Mouse (Mus musculus) heart, postnatal 25 days (tissue): ENCODE measurements around the gene Col6a3. TPM values are rescaled to one million over a fixed set of nuclear protein-coding genes. Genes with fewer than 3 reads are reported as not detected.
A peak's percentile ranks its signal among the peaks of the same experiment; 100 is the strongest.

Experiments used
- DNase-seq: peaks from one replicate; pipeline ENCODE4 v3.0.0; 2022; ENCODE audit warnings: low spot score
- intact Hi-C: fragments of 180-260 bp; cut with DNase I; formaldehyde crosslinking; loops from one replicate; pipeline ENCODE4 v1.15.1; 2025
- total RNA-seq, 2 experiments: library from RNA; stranded (reverse); gene quantifications; 2 replicates each; pipeline ENCODE4 v1.2.3; 2021

Col6a3 gene
- 10 to 100 TPM; 55.9 to 70.0 TPM for total RNA-seq

DNA sequence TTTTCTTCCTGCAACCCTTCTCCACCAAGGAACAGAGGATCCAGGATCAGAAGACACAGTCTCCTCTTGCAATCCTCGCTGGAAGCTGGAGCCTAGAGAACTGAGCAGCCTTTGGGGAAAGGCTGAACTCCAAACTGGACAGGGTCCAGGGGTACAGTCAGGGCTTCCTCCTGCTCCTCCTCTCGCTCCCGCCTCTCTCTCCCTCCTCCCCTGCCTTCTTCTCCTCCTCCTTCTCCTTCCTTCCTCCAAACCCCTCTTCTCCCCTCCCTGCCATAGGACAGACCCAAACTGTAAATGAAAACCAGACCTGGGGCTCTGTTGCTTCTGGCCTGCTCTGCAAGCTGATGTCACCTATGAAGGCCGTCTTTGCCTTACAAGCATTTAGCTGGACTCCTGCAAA is at the start of gene Col6a3:
Gene Col6a3, minus strand, starts transcription at position 136 of the 400 bp plus-strand sequence.
- intact Hi-C loops = no loop called here
- peak; percentile 46 for DNase-seq

DNA sequence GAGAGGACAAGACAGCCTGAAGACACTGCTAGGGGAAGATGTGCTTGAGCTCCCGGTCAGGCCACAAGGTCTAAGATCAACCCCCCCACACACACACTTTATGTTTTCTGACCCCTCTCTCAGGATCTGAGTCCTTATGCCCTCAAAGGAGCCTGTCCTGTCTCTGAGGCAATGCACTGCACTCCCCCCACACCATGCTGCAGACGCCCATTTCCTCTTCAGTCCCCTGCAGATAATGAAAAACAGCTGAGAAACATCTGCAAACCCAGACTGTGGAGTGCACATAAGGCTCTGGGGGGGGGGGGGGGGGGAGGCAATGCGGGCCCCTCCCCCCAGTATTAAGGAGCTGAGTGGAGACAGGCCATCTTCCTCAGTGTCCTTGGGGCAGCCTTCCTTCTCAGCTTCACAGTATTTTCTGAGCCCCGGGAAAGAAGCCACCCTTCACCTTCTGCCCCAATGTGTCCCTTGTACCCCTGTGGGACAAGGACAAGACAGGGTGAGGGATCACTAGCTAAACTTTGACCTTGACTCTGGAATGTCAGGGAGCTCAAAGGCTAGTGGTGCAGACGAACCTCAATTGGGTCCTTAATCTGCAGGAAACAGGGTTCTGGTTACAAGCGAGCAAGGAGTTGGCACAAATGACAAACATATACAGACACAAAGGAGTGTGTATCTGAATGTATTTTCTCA is 42.1 kb upstream of the Col6a3 start:
- no peak for DNase-seq
- intact Hi-C loops = no loop called here

DNA sequence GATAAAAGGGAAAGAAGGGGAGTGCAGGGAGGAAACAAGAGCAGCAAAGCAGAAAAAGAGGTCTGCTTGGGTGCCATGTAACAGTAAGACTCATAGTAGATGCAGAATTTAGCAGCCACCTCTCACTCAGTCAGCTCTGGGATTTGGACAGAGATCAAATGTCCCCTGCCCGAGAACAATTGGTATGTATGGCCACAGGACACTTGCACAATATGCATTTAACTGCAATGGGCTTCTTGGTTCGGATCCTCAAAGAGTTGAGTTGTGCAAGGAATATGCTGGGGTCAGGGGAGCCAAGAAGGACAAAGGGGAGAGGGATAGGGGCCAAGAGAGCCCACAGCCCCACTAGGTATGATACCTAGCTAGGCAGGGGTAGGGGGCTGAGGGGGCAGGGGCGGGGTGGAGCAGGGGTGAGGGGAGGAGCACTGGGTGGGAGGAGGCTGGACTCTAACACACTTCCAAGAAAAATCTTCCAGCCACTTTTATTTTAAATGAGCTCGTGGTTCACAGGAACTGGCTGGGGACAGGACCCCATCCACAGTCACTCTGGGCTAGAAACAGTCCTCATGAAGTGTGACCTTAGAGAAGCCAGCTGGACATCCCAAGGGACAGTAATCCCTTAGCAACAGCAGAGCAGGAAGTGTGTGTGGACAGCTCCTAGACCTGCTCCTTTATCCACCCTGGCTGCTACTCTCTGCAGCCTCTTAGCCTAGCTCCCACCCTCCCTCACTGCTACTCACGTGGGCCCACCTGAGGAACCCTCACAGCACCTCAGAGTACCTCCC is 32.9 kb upstream of the Col6a3 start:
- DNase-seq = no peak
- intact Hi-C loops = no loop called here

DNA sequence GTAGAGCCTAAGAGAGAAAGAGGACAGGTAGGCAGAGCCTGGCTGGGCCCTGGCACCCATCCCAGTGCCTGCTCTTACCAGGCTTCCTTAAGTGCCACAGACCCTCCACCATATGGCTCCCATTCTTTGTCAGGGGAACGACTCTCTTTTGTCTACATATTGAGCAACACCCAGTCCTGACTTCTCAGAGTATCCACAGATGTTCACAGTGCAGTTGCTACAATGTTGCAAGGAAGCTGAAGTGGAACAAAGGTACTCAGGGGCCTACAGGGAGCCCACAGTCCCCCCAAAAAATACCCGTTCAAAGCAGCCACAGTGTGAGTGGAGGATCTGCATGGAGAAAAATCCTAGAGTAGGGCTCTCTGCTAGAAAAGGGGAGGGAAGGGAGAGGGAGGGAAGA is 32.2 kb upstream of the Col6a3 start:
- intact Hi-C loops = no loop called here
- DNase-seq = no peak

DNA sequence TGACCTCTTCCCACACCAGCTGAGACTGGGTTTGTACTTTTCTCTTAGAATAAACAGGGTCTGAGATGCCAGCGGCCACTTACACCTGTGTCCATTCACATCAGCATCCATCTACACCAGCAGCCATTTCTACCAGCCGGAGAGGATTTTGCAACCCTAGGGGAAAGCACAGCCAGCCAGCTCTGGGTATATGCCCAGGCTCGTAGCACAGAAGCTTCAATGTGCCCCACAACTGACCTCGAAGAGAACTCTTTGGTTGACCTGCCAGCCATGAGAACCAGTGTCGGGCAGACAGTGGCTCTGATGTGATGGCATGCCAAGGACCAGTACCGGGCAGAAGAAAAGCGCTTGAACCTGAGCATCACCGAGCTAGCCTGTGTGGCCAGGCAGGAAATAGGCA is 31.6 kb upstream of the Col6a3 start:
- intact Hi-C loops = no loop called here
- DNase-seq = no peak

DNA sequence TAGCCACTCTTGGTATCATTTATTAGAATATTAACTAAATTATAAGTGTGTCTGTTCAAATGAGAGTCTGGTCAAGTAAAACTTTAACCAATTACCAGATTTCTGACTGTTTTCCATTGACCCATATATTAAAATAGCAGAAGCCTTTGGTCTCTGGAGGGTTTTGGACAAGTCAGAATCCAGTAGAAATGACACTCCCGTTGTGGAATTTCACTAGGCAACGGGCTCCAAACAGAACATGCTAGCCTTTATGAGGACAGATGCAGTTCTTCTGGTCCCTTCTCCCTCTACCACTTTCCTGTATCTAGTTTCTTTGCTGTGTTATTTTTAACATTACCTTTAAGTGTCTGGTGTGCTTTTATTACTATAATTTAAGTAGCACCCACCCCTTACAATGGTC is 26.8 kb upstream of the Col6a3 start:
- intact Hi-C loops = no loop called here
- no peak for DNase-seq

DNA sequence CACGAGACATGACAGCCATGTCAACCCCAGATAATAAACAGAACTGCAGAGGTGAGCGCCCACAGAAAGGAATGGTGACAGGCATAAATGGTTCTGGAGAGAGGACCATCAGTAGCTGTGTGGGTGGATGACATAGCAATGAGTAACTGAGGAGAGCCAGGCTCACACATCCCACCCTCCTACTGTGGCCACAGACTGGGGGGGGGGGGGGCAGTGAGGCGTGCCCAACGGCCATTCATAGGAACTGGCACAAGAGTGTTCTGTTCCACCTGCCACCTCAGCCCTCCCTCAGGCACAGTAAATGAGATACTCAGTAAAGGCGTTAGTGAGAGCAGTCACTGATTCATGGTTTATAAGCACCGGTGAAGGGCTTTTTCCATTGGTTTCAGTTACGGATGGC is 23.0 kb upstream of the Col6a3 start:
- intact Hi-C loops = no loop called here
- no peak for DNase-seq

DNA sequence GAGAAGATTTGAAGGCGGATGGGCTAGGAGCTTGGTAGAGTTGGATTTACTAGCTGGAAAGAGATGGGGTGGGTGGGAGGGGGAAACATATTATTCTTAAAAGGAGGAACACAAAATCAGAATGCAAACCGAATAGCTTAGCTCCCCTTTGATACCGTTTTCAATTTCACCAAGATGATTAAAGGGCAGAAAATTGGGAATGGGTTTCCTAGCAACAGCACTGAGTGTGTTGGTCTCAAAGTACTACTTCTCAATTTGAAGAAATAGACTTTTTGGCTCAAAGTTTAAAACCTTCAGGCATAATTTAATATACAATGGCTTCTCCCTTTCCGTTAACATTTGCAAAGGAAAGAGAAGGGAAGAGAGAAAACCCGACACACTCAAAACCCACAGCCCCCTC is 12.1 kb upstream of the Col6a3 start:
- intact Hi-C loops = no loop called here
- DNase-seq = no peak

DNA sequence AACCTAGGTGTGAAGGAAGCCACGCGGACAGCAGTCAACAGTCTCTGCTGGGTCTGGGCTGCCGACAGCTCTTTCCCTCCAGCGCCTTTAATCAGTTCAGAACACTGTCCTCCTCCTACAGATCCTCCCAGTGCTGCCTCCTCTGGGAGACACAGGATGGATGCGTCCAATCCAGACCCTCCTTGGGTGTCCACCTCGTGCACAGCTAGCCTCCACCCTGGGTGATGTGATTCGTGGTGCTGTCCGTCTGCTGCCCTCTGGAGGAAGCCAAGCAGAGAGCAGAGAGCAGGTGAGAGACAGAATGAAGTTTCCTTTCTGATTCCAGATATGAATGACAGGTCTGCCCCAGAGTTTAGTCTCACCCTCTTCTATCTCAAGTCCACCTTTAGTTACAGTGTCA is 6.1 kb upstream of the Col6a3 start:
- no peak for DNase-seq

DNA sequence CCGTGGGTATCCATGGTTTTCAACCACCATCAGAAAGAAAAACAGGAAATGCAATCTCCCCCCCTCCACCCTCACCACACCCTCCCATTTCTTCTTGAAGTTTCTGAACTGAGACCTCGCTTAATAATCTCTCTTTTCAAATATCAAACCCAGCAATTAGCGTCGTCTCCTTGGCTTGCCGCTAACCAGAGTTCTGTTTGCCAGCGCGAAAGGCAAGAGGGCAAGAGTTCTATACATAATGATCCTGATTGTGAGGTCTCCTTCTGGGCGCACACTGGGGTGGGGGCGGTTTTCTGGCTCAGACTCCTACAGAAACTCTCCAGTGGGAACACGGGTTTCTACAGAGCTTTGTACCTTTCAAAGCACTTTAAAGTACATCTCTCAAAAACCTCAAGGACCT is 1.4 kb upstream of the Col6a3 start:
- intact Hi-C loops = no loop called here
- no peak for DNase-seq

More for the DNA sequence above, 6.1 kb upstream of the Col6a3 start:
- intact Hi-C loops = no loop called here

DNA sequence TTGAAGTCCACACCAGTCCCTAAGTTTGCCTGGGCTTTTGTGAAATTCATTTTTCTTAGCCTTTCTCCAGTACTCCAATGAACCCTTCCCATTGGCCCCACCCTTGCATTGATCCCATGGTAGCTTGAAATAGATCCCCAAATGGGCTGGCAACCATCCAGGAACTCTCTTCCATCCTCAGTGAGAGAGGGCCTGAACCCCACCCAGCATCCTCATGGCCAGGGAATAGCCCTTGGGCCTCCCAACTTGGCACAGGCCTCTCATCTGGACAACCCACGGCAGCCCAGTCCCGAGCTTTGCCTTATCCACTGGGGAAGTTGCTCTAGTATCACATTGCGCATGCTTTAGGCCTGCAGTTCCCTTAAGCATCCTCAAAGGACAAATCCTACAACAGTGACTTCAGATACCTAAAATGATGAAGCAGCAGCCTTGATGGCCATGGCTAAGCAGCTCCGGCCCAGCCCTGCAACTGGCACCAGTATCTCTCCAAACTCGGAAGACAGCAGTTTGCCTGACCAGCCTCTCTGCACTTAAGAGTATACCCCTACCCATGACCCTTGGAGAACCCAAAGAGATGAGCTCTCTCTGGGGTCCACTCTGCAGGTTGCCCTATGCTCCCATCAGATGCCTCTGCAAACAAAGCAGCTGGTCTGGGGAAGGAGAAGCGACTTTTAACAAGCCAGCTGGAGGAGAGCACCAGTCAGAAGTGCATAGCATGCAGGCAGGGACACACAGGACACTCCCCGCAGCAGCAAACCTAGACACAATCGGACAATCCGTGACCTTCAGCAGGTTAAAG is 783 bp downstream of the Col6a3 start:
- intact Hi-C loops = no loop called here
- peak; percentile 23 for DNase-seq

DNA sequence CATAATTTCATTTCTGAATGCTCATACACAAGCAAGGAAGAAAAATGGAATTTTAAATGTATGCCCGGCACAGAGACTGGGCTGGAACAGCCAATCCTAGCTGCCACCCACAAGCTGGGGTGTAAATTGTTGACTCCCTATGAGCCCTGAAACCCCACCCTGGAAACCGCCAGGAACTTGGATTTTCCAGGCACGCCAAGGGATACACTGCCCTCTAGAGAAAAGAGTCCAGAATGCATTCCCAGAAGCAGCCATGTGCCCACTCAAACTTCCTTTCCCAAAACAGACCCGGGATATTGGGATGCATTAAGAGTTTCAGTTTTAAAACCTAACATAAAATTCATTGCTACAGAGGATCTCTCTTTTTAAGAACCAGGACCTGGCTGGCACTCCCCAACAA is 3.5 kb downstream of the Col6a3 start:
- peak; percentile 38 for DNase-seq
- intact Hi-C loops = loop anchor here (1.0 kb wide), 1 partner anchor 189 kb away; no protein-coding TSS in a partner anchor

DNA sequence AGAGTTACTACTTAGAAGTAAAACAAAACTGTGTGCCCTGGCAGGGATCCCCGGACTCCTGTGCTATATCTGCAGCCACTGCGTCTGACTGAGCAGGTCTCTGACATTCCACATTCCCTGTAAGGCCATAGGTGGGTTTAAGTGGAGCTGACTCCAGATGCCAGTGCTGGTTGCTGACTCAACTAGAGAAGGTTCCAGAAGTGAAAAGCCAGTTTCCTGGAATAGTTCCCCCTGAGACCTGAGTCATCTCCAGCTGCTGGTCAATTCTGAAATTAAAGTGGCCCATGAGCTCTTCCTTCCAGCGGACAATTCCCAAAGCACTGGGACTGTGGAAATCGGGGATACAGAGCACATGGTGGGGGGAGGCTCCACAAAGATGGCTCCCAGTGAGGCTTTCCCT is 5.1 kb downstream of the Col6a3 start:
- intact Hi-C loops = no loop called here
- DNase-seq = peak; percentile 42

DNA sequence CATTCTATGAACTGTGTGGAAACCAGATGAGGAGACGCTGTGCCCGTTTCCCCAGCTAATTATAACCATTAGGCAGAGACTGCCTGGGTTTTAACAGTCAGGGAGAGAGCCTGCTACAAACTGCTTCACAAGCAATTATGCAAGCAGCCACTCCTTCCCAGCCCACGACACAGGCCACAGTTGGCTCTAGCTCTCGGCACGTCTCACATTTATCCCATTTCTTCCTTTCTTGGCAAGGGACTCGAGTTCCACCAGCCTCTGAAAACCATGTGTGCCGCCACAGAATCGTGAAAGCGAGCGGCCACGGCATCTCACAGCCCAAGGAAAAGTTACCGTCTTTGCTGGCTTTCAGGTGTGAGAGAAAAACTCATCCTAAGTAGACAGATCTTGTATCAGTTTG is 5.5 kb downstream of the Col6a3 start:
- peak; percentile 31 for DNase-seq
- intact Hi-C loops = no loop called here

DNA sequence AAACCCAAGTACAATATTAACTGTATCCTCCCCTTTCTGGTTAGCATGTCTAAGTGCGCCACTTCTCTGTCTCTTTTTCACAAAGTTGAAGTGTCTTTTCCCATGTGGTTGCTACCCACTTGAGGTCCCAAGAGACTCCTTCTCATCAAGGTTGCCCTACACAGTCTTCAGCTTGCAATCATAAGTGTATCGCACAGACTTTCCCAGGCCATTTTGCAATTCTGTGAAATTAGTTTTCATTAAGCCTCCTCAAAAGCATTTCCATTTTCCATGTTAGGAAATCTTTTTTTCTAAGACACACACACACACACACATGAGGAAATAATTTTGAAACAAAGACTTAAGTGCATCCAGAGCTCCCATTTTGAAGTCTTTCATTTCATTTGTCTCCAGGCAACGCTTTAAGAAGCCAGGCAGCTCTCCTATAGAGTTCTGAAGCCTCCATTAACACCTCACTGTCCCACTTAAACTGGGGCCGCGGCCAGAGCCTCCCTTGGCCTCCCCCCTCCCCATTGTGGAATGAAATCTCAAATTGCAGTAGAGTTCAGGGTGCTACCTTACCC is 7.5 kb downstream of the Col6a3 start:
- intact Hi-C loops = no loop called here

DNA sequence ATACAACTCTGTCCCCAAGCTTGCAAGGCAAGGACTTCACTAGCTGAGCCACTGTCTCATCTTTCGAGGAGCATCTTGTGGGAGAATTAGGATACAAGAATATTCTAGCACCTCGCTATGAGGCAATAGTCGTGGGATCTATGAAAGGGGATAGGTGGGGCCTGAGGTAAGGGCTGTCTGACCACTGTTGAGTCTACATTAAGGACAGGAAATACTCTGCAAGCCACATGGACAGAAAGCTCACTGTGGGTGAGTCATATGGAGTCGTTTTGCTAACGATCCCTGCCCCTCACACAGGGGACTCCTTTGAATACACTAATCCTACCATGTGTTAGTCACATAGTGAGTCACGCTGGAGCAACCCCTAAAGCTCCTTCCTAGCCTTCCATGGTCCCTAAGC is 9.1 kb downstream of the Col6a3 start:
- intact Hi-C loops = no loop called here

More for the DNA sequence above, 7.5 kb downstream of the Col6a3 start:
- DNase-seq = no peak

DNA sequence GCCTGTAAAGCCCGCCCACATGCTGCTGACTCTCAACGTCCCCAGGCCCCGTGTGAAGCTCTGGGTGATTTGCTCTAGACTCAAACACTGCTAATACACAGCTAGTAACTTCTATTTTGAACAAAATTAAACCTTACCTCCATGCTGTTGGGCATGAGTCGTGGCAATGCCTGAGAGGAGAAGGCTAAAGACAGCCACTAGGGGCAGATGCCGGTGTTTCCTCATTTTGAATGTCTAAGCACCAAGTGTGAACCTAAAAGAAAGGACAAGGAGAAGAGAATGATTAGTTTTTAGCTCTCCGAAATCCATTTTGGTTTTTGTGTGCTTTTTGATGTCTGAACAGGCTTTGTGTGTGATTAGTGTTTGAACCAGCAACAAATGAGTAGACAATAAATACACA is 13.8 kb downstream of the Col6a3 start:
- DNase-seq = no peak
- intact Hi-C loops = no loop called here

More for the DNA sequence above, 9.1 kb downstream of the Col6a3 start:
- DNase-seq = no peak

DNA sequence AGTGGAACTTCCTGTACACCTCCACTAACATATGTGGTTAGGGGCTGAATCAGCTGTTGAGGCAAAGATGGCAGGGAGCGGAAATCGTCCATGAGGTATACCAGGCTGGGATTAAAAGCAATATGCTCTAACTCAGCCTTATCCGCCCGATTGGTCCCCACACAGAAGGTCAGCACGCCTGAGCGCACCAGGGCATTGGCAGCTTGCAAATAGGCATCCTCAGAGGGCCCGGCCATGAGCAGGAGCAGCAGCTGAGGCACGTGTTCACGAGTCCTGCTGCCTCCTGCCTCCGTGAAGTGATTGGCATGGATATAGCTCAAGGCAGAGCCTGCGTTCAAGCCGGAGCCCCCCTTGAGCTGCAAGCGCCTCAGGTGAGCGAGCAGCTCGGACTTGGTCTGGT is 30.5 kb downstream of the Col6a3 start:
- no peak for DNase-seq
- intact Hi-C loops = no loop called here

DNA sequence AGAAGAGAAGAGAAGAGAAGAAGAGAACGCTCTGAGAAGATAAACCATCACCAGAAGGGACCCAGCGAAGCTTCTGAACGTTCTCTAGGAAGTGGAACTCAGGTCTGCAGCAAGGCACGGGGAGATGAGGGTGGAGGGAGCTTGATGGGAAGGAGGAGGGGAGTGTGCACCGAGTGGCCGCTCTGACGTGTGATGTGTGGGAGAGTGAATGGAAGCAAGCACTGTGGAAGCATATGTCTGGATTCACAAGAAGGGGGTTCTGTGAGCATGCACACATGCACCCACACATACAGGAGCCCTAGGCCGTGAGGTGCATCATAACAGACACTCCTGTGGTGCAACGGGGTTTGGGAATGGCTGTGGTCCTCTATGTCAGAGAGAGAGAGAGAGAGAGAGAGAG is 34.8 kb downstream of the Col6a3 start:
- no peak for DNase-seq
- intact Hi-C loops = no loop called here

DNA sequence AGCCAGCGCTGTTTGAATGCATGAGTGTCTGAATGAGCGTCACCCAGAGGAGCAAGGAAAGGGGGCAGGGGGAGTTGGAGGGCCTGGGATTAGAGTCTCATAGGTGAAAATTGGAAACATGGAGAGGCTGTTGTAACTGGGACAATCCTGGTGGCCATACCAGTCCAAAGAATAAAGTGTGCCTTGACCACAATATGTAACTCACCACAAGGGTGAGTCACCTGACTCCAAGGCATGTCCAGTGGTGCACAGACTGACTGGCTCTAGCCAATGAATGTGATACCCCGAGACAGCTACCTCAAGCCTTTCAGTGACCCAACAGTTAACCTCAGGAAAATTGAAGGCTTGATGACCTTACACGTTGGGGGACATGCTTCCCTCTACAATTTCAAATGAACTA is 40.7 kb downstream of the Col6a3 start:
- no peak for DNase-seq

More for the DNA sequence above, 40.7 kb downstream of the Col6a3 start:
- intact Hi-C loops = no loop called here
